Mouse (Mus musculus) embryonic facial prominence, embryonic 13.5 days (tissue): Measurements from ENCODE around the gene Anks1. TPM values are rescaled to one million over a fixed set of nuclear protein-coding genes. Genes with fewer than 3 reads are reported as not detected.

Experiments used
- ATAC-seq: fragments of 200-750 bp; cut with Nextera tagmentation; 2 replicates; pipeline ENCODE4 v1.8.0; 2017; ENCODE audit warnings: low read depth; ENCODE audit not compliant: insufficient number of reproducible peaks, insufficient read depth, low FRiP score, low TSS enrichment
- H3K27ac ChIP-seq: fragments of 300-500 bp; sonication (generic); 2 replicates; pipeline ENCODE4 v1.5.1; 2015; ENCODE audit warnings: moderate library complexity, mild to moderate bottlenecking, inconsistent platforms
- H3K27me3 ChIP-seq: fragments of 300-500 bp; sonication (generic); 2 replicates; pipeline ENCODE4 v1.6.1; 2015; ENCODE audit warnings: mild to moderate bottlenecking, inconsistent platforms
- H3K36me3 ChIP-seq: fragments of 300-500 bp; sonication (generic); 2 replicates; pipeline ENCODE4 v1.6.1; 2015; ENCODE audit warnings: mild to moderate bottlenecking, inconsistent platforms
- H3K4me1 ChIP-seq: fragments of 300-500 bp; sonication (generic); 2 replicates; pipeline ENCODE4 v1.6.1; 2015; ENCODE audit warnings: inconsistent platforms
- H3K4me2 ChIP-seq: fragments of 300-500 bp; sonication (generic); 2 replicates; pipeline ENCODE4 v1.6.1; 2015; ENCODE audit warnings: moderate library complexity, mild to moderate bottlenecking, inconsistent platforms
- H3K4me3 ChIP-seq: fragments of 300-500 bp; sonication (generic); 2 replicates; pipeline ENCODE4 v1.5.1; 2015; ENCODE audit warnings: mild to moderate bottlenecking, inconsistent platforms
- H3K9ac ChIP-seq: fragments of 300-500 bp; sonication (generic); 2 replicates; pipeline ENCODE4 v1.6.1; 2015; ENCODE audit warnings: mild to moderate bottlenecking, inconsistent platforms
- H3K9me3 ChIP-seq: fragments of 300-500 bp; sonication (generic); 2 replicates; pipeline ENCODE4 v1.6.1; 2016; ENCODE audit warnings: inconsistent platforms
- WGBS: fragments of 180-500 bp; shearing (Covaris S2); methylation state at CpG from one replicate; pipeline ENCODE4 v1.1.7; 2015; ENCODE audit warnings: mixed read lengths; 5-methylcytosine and 5-hydroxymethylcytosine counted together
- polyA plus RNA-seq: library from polyadenylated mRNA; unstranded; fragments of >200 nt; fragmentation: Nextera tagmentation; extraction: Ambion mirVana; gene quantifications from 2 replicates; pipeline ENCODE4 v1.2.1, GENCODE M21; 2015

Gene Anks1
- polyA plus RNA-seq, 1 experiment from 2014 or later, result 13.4 TPM

DNA sequence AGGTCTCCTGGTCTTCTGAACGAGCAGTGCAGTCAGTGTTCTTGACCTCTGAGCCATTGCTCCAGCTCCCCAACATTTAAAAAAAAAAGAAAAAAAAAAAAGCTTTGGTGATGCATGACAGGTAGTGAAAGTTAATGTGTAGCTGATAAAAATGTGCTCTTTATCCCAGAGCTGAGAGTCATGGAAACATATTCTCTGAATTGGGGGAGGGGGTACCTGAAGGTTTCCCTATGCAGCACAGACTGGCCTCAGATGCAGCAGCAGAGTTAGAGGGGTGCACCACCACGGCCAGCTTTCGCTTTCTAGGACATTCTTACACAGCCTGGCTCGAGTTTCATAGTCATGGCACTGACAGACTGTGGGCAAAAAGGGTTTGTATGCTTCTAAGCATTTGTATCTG, 105.3 kb downstream of the Anks1 start:
- Histone ChIP-seq H3K4me1 (peaks cover 64% of the 10 kb centered on the region), H3K27ac (peak overlapping the region; percentile 73), H3K4me2 (no peak overlapping the region), H3K9me3 (no peaks in the 10 kb centered on the region), H3K9ac (no peak overlapping the region), H3K36me3 (peaks cover 14% of the 10 kb centered on the region; the same call in 1 of the 2 replicates), H3K27me3 (no peaks in the 10 kb centered on the region), H3K4me3 (no peak overlapping the region)
- ATAC-seq, result no peak
- 48% methylated on average over 4 of the region's 4 CpGs for WGBS

DNA sequence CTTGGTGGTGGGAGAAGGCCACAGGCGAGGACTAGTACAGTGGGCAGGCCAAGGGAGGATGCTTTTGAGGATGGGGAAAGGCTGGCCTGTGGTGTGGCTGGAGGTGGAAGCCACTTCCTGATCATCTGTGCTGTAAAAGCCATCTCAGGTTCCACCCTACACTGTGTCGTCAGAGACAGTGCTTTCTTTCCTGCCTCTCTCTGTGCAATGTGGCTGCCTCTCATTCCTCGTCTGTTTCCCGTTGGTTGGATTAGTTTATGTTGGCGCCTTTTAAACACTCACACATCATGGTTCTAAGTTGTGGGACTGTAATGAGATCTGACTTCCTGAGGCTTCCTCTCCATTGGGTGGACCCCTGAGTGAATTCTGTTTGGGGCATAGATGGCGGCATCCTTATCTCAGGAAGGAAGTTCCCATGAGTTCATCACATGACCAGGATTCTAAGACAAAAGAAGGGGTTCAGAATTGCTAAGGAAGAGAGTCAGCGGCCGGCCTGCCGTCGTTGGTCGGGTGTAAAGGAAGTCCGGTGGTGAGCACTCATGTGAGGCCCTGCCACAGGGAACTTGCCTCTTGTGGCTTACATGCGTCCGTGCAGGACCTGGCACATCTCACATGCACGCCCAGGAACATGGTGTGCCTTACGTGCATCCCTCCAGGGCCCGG, 106.1 kb downstream of the Anks1 start:
- peak overlapping the region; percentile 73 for H3K27ac ChIP-seq
- no peaks in the 10 kb centered on the region for H3K9me3 ChIP-seq
- no peak overlapping the region for H3K4me2 ChIP-seq
- H3K4me1 ChIP-seq, result peaks cover 67% of the 10 kb centered on the region
- no peak overlapping the region for H3K9ac ChIP-seq
- no peak for ATAC-seq
- peaks cover 10% of the 10 kb centered on the region; the same call in 1 of the 2 replicates for H3K36me3 ChIP-seq
- H3K4me3 ChIP-seq, result no peak overlapping the region
- WGBS, result 72% methylated on average over 17 of the region's 17 CpGs
- H3K27me3 ChIP-seq, result no peaks in the 10 kb centered on the region

DNA sequence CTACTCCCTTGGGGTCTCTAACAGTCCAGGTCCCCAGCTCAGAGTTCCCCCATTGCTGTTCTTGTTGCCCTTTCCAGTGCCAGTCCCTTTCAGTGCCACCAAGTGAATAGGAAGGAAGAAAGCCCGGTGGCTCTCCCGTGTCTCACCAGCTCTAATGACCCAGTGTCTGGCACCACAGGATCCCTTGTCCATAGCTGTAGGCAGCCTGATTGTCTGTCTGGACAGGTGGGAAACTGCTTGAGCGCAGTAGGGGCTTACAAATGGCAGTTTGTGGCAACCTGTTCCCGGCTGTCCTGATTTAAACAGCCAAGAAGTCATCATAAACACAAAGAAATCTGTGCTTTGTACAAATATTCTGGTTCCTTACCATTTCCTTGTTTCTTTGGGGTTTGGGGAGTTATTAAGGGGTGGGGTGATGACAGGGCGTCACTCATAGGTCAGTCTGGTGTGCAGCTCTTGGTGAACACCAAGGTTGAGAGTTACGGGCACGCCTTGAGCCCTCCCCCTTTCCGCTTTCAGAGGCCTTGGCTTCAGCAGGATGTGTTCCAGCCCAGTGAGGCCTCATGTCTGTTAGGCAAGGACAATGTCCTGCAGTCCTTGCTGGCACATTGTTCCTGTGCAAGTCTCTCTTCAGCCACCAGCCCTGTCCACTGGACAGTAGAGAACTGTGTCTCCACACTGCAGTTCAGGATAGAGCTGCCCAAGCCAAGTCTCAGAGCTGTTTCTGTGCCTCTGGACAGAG, 107.1 kb downstream of the Anks1 start:
- Histone ChIP-seq H3K4me3 (no peak overlapping the region), H3K9me3 (no peaks in the 10 kb centered on the region), H3K36me3 (peaks cover 6% of the 10 kb centered on the region; the same call in 1 of the 2 replicates), H3K4me1 (peaks cover 63% of the 10 kb centered on the region), H3K27me3 (no peaks in the 10 kb centered on the region), H3K27ac (peak overlapping the region; percentile 73), H3K4me2 (no peak overlapping the region), H3K9ac (no peak overlapping the region)
- ATAC-seq, result no peak
- 88% methylated on average over 8 of the region's 8 CpGs for WGBS

DNA sequence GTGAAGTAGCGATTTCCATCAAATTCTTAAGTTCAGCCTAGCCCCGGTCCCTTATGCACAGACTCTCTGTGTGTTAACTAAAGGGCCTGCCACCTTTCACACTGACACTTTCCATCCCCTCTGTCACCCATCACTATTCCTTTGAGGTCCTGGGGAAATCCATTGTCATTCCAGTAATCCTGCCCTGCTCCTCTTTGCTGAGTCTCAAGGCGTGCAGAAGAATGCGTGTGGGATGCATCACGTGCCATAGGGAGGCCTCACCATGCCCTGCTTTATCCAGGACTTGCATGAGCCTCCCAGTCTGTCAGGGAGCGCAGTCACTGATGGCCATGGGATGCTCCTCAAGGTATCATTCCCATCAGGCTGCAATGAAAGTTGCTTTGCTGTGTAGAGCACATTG, 109.2 kb downstream of the Anks1 start:
- Histone ChIP-seq H3K9ac (no peak overlapping the region), H3K27ac (no peak overlapping the region), H3K4me3 (no peak overlapping the region), H3K4me2 (no peak overlapping the region), H3K9me3 (no peaks in the 10 kb centered on the region), H3K4me1 (peaks cover 64% of the 10 kb centered on the region), H3K27me3 (no peaks in the 10 kb centered on the region), H3K36me3 (no peaks in the 10 kb centered on the region)
- ATAC-seq, result no peak
- 74% methylated on average over 6 of the region's 6 CpGs for WGBS

DNA sequence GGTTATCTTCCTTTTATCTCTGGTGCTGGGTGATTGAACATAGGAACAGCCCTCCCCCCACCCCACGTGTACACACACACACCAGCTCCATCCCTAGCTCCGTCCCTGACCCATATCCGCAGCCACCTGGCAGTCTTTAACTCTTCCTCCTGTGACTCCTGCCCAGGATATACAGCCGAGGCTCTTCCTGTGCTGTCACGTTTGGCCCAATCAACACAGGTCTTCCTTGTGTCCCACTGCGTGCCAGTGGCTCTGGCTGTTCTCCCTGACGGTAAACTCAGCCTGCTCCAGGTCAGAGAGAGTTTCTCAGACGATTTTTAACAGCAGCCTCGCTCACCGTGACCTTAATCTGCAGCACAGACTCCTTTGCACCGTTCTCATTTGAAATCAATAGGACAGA, 109.7 kb downstream of the Anks1 start:
- Histone ChIP-seq H3K9ac (no peak overlapping the region), H3K27ac (no peak overlapping the region)

DNA sequence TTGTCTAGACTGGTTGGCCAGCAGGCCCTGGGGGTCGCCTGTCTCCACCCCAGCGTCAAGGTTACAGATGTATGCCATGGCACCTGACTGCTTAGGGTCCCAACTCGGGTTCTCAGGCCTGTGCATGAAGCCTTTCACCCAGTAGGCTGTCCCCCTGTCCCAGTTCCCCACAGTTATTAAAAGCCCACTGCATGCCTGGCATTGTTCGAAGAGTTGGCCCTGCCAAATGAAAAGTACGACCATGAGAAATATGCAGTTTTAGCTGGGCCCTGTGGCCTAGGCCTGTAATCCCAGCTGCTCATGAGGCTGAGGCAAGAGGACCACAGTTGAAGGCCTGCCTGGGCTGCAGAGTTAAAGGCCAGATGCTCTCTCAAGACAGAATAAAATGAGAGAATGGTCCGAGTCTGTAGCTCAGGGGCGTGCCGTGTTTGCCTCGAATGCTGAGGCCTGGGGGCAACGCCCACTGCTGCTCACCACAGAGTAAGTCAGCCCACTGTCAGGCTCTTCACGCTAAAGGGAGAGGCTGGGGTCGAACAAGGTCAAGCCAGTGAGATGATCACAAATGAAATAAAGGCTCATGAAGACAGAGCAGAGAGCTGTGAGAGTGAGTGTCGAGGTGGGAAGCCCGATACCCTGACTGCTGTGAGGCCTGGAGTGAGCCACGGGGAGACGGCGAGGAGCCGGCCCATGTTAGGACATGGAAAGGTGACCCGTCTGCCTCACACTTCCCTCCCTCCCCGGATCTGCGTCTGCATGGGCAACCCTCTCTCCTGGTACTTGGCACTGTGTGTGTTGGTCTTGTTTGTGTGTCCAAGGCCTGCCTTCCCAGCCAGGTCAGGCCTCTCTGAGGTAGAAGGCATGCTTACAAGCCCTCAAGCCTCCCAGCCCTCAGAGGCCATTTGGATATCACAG, 110.9 kb downstream of the Anks1 start:
- Histone ChIP-seq H3K27me3 (no peaks in the 10 kb centered on the region), H3K4me3 (no peak overlapping the region), H3K9ac (0 out of 2 replicates have a peak overlapping the region, but pooled peaks have one; percentile 11), H3K27ac (peak overlapping the region; percentile 28; the same call in 1 of the 2 replicates), H3K9me3 (no peaks in the 10 kb centered on the region), H3K36me3 (no peaks in the 10 kb centered on the region), H3K4me1 (peaks cover 60% of the 10 kb centered on the region), H3K4me2 (no peak overlapping the region)
- 71% methylated on average over 21 of the region's 21 CpGs for WGBS
- ATAC-seq, result no peak

More for the DNA sequence above, 109.7 kb downstream of the Anks1 start:
- no peak for ATAC-seq
- Histone ChIP-seq H3K27me3 (no peaks in the 10 kb centered on the region), H3K36me3 (no peaks in the 10 kb centered on the region), H3K9me3 (no peaks in the 10 kb centered on the region), H3K4me3 (no peak overlapping the region), H3K4me2 (no peak overlapping the region), H3K4me1 (peaks cover 62% of the 10 kb centered on the region)
- WGBS, result 60% methylated on average over 11 of the region's 11 CpGs

DNA sequence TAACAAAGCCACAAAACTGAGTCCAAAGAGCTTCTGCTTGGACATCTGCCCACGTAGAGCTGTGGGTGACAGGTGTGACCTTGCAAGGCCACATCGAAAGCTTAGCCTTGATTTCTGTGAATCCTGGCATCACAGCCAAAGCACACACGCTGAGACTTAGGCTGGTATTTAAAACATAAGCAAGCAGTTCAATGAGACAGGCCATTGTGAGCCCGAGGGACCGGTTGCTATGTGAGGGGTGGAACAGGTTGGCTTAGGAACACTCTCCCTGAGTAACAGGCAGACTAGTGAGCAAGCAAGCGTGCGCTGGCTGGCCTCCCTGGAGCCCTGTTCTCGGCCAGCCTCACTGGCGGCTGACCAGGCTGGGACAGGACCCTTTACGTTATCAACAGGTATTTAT, 112.8 kb downstream of the Anks1 start:
- no peaks in the 10 kb centered on the region for H3K27me3 ChIP-seq
- peaks cover 71% of the 10 kb centered on the region for H3K4me1 ChIP-seq
- ATAC-seq, result no peak
- 66% methylated on average over 10 of the region's 10 CpGs for WGBS
- no peaks in the 10 kb centered on the region for H3K9me3 ChIP-seq
- no peak overlapping the region for H3K4me3 ChIP-seq
- H3K9ac ChIP-seq, result no peak overlapping the region
- no peaks in the 10 kb centered on the region for H3K36me3 ChIP-seq
- no peak overlapping the region for H3K4me2 ChIP-seq
- H3K27ac ChIP-seq, result 0 out of 2 replicates have a peak overlapping the region, but pooled peaks have one; percentile 19

DNA sequence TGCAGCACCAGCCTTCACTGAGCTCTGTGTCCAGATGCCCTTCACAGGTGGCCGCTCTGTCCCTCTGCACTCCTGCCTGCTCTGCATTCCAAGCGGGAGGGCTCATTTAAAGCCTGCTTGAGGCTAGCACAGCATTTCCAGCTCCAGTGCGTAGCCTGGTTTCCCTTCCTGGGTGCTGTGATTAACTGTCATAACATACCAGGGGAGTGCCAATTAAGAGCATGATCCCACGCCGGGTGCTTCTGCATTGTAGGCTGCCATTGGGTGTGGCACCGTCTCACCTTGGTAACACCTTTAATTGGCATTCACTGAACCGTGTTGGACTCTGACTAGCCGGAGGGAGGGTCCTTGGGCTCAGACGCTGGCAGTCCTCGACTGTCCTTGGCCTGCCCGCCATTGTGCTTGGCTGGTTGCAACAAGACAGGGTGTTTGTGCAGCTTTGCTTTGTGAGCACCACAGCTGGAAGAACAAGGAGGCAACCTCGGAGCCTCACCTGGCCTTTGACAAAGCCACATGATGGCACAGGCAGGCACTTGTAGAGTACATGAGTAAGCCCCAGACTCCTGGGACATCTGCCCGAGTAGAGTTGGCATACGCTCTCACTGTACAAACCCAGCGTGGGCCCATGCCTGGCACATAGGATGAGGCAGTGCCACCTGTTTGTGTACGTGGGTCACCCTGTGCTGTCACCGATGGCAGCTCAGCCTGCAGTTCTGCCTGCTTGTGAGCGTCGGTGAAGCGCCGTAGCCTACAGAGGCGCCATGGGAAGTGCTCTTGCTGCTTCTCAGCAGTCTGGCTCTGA, 113.9 kb downstream of the Anks1 start:
- H3K27ac ChIP-seq, result no peak overlapping the region; the same call in 1 of the 2 replicates
- WGBS, result 83% methylated on average over 22 of the region's 22 CpGs

DNA sequence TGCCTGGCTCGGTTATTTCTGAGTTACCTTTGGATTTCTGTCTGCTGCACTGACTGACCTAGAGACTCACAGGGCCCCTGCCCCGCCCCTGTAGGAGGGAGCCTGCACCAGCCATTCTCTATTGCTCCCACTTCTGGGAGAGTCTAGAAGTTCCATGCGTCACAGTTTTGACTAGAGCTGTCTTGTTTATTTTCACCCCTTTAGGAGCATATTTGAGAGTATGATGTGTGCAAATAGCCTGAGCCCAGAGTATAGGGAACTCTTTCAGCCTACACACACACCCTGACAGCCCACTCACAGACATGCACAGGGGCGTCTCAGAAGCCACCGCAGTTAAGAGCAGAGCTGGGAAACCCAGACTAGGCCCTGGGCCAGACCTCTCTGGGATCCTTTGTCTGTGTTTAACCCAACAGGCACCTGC, 116.4 kb downstream of the Anks1 start:
- ATAC-seq, result 0 out of 2 replicates have a peak, but pooled peaks have one; percentile 50
- H3K9me3 ChIP-seq, result no peaks in the 10 kb centered on the region
- 64% methylated on average over 5 of the region's 5 CpGs for WGBS
- H3K27ac ChIP-seq, result peak overlapping the region; percentile 74
- H3K4me2 ChIP-seq, result no peak overlapping the region
- no peaks in the 10 kb centered on the region for H3K36me3 ChIP-seq
- no peaks in the 10 kb centered on the region for H3K27me3 ChIP-seq
- no peak overlapping the region; the same call in 1 of the 2 replicates for H3K9ac ChIP-seq
- no peak overlapping the region for H3K4me3 ChIP-seq
- peaks cover 63% of the 10 kb centered on the region for H3K4me1 ChIP-seq

More for the DNA sequence above, 113.9 kb downstream of the Anks1 start:
- no peaks in the 10 kb centered on the region for H3K9me3 ChIP-seq
- no peak overlapping the region for H3K9ac ChIP-seq
- H3K4me2 ChIP-seq, result no peak overlapping the region
- peaks cover 68% of the 10 kb centered on the region for H3K4me1 ChIP-seq
- no peaks in the 10 kb centered on the region for H3K36me3 ChIP-seq
- H3K27me3 ChIP-seq, result no peaks in the 10 kb centered on the region
- no peak for ATAC-seq
- no peak overlapping the region for H3K4me3 ChIP-seq

DNA sequence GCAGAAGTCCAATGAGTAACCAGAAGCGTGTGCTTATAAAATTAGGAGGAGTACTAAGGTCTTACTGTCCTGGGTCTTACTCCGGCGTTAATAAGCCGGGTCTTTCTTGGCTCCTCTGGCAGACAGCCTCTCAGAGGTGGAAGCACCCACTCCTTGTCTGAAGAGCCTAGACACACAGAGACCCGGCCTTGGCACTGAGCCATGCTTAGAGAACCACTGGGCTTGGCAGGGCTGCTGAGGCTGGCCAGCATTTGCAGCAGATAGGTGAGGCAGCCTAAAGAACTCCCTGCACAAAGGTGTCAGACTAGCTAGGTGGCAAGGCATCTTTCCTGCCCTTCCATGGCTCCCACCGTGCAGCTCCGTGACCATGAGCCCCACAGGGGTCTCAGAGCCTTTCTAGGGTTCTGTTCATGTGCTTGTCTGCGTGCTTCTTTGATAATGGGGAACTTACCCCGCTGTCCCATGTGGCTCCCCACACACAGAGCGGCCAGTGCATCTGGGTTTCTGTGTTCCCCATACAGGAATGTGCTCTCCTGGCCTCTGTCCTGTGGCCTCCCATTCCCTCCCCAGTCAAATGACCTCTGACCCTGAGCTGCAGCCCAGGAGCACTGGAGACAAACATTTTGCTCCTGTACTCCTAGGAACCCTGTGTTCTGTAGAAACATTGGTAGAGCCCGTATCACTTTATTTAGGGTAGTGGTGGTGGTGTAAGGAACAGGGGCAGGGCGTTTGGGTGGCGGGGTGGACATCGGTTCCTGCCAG, 117.2 kb downstream of the Anks1 start:
- WGBS, result 70% methylated on average over 14 of the region's 14 CpGs
- no peaks in the 10 kb centered on the region for H3K36me3 ChIP-seq
- H3K4me2 ChIP-seq, result no peak overlapping the region
- H3K27ac ChIP-seq, result peak overlapping the region; percentile 74
- no peaks in the 10 kb centered on the region for H3K27me3 ChIP-seq
- peaks cover 66% of the 10 kb centered on the region for H3K4me1 ChIP-seq
- H3K4me3 ChIP-seq, result no peak overlapping the region
- H3K9ac ChIP-seq, result no peak overlapping the region
- no peaks in the 10 kb centered on the region for H3K9me3 ChIP-seq
- ATAC-seq, result no peak
